Mouse (Mus musculus) embryonic facial prominence, embryonic 15.5 days (tissue): ENCODE data around the gene Cks1b. TPM values are rescaled to one million over a fixed set of nuclear protein-coding genes. Genes with fewer than 3 reads are reported as not detected.

Experiments used
- ATAC-seq: fragments of 200-750 bp; cut with Nextera tagmentation; 2 replicates; pipeline ENCODE4 v1.8.0; 2017; ENCODE audit warnings: low read depth, moderate TSS enrichment; ENCODE audit not compliant: insufficient number of reproducible peaks, low FRiP score, low TSS enrichment
- H3K27ac ChIP-seq: fragments of 300-500 bp; sonication (generic); replicated peaks from 2 replicates; pipeline ENCODE4 v1.5.1; 2015; ENCODE audit warnings: mild to moderate bottlenecking, inconsistent platforms
- H3K27me3 ChIP-seq: fragments of 300-500 bp; sonication (generic); 2 replicates; pipeline ENCODE4 v1.6.1; 2015; ENCODE audit warnings: inconsistent platforms
- H3K36me3 ChIP-seq: fragments of 300-500 bp; sonication (generic); 2 replicates; pipeline ENCODE4 v1.6.1; 2015; ENCODE audit warnings: mild to moderate bottlenecking, inconsistent platforms
- H3K4me1 ChIP-seq: fragments of 300-500 bp; sonication (generic); 2 replicates; pipeline ENCODE4 v1.6.1; 2015; ENCODE audit warnings: inconsistent platforms
- H3K4me2 ChIP-seq: fragments of 300-500 bp; sonication (generic); replicated peaks from 2 replicates; pipeline ENCODE4 v1.6.1; 2015; ENCODE audit warnings: mild to moderate bottlenecking, inconsistent platforms
- H3K4me3 ChIP-seq: fragments of 300-500 bp; sonication (generic); replicated peaks from 2 replicates; pipeline ENCODE4 v1.5.1; 2015; ENCODE audit warnings: mild to moderate bottlenecking, inconsistent platforms
- H3K9ac ChIP-seq: fragments of 300-500 bp; sonication (generic); 2 replicates; pipeline ENCODE4 v1.6.1; 2015; ENCODE audit warnings: inconsistent platforms
- H3K9me3 ChIP-seq: fragments of 300-500 bp; sonication (generic); replicated peaks from 2 replicates; pipeline ENCODE4 v1.6.1; 2016; ENCODE audit warnings: inconsistent platforms
- WGBS: fragments of 180-500 bp; shearing (Covaris S2); methylation state at CpG from one replicate; pipeline ENCODE4 v1.1.7; 2015; 5-methylcytosine and 5-hydroxymethylcytosine counted together
- polyA plus RNA-seq: library from polyadenylated mRNA; unstranded; fragments of >200 nt; fragmentation: Nextera tagmentation; extraction: Ambion mirVana; gene quantifications from 2 replicates; pipeline ENCODE4 v1.2.1, GENCODE M21; 2015

The Cks1b gene
- polyA plus RNA-seq, 1 experiment from 2014 or later: 342 TPM

GRCm38 (mm10) chr3:89386438-89387420, 31.5 kb downstream of the Cks1b start:
- Histone ChIP-seq H3K4me1 (peaks cover 68% of the 10 kb centered on the region), H3K4me3 (peak overlapping the region; percentile 19), H3K4me2 (peak overlapping the region; percentile 27), H3K9ac (peak overlapping the region; percentile 3; the same call in 1 of the 2 replicates), H3K36me3 (no peaks in the 10 kb centered on the region), H3K9me3 (no peaks in the 10 kb centered on the region), H3K27me3 (no peaks in the 10 kb centered on the region), H3K27ac (peak overlapping the region; percentile 74; the same call in 1 of the 2 replicates)
- ATAC-seq: no peak
- 38% methylated on average over 17 of the region's 17 CpGs for WGBS

- peaks cover 7% of the 10 kb centered on the region; the same call in 1 of the 2 replicates for H3K36me3 ChIP-seq
- H3K4me2 ChIP-seq: peak overlapping the region; percentile 27; the same call in 1 of the 2 replicates
- H3K9me3 ChIP-seq: no peaks in the 10 kb centered on the region
- peak overlapping the region; percentile 74 for H3K27ac ChIP-seq
- 38% methylated on average over 11 of the region's 11 CpGs for WGBS
- ATAC-seq: no peak
- peaks cover 55% of the 10 kb centered on the region for H3K4me1 ChIP-seq
- H3K27me3 ChIP-seq: no peaks in the 10 kb centered on the region
- 0 out of 2 replicates have a peak overlapping the region, but pooled peaks have one; percentile 4 for H3K4me3 ChIP-seq
- H3K9ac ChIP-seq: no peak overlapping the region
These were observed 32.7 kb downstream of the Cks1b start for GRCm38 (mm10) chr3:89385451-89385850.

DNA sequence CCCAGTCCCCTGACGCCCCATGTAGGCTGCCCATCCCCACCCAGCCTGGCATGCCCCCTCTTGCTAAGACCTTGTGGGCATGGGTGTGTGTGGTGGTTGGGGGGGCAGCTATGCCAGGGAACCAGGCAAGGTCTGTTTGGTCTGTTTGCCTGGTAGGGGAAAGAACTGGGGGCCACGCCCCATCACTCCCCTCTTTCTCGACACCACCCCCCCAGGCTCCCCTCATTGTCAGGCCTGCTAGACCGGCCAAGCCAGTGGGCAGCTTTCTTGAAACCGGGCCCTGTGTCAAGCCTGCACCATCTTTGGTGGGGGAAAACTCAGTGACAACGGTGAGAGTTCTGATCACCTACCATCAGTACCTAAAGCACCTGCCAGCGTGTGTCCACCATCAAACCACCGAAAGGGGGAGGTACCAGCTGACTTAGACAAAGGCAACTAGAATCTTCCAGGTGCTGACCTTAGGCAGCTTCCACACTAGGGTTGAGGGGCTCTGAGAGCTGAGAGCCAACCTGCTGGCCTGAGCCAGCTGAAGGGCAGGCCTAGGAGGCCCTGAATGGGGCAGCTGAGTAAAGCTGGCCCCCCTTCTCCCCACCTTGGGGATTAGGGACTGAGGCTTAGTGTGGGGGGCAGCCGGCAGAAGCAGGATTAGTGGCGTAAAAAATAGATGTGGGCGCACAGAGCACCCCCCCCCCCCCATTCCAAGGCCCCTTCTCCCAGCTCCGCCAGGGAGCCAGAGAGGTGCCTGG, 33.7 kb downstream of the Cks1b start:
- peaks cover 12% of the 10 kb centered on the region; the same call in 1 of the 2 replicates for H3K36me3 ChIP-seq
- H3K4me1 ChIP-seq: peaks cover 53% of the 10 kb centered on the region
- no peak overlapping the region for H3K4me3 ChIP-seq
- no peaks in the 10 kb centered on the region for H3K9me3 ChIP-seq
- peak overlapping the region; percentile 74 for H3K27ac ChIP-seq
- H3K27me3 ChIP-seq: no peaks in the 10 kb centered on the region
- WGBS: 46% methylated on average over 11 of the region's 12 CpGs
- H3K4me2 ChIP-seq: peak overlapping the region; percentile 27; the same call in 1 of the 2 replicates
- no peak overlapping the region for H3K9ac ChIP-seq
- no peak for ATAC-seq

GRCm38 (mm10) chr3:89383651-89384255, 34.4 kb downstream of the Cks1b start:
- WGBS: 66% methylated on average over 5 of the region's 5 CpGs
- H3K4me2 ChIP-seq: no peak overlapping the region
- H3K9me3 ChIP-seq: no peaks in the 10 kb centered on the region
- H3K4me1 ChIP-seq: peaks cover 59% of the 10 kb centered on the region
- H3K4me3 ChIP-seq: no peak overlapping the region
- H3K9ac ChIP-seq: no peak overlapping the region
- H3K27ac ChIP-seq: peak overlapping the region; percentile 74
- peaks cover 12% of the 10 kb centered on the region; the same call in 1 of the 2 replicates for H3K36me3 ChIP-seq
- no peak for ATAC-seq
- no peaks in the 10 kb centered on the region for H3K27me3 ChIP-seq

- ATAC-seq: no peak
- no peak overlapping the region for H3K4me2 ChIP-seq
- H3K36me3 ChIP-seq: peaks cover 12% of the 10 kb centered on the region; the same call in 1 of the 2 replicates
- no peaks in the 10 kb centered on the region for H3K9me3 ChIP-seq
- H3K27me3 ChIP-seq: no peaks in the 10 kb centered on the region
- H3K27ac ChIP-seq: no peak overlapping the region
- 61% methylated on average over 5 of the region's 5 CpGs for WGBS
- H3K9ac ChIP-seq: no peak overlapping the region
- H3K4me3 ChIP-seq: no peak overlapping the region
- peaks cover 59% of the 10 kb centered on the region for H3K4me1 ChIP-seq
These were observed 35.2 kb downstream of the Cks1b start for GRCm38 (mm10) chr3:89382950-89383349.

- WGBS: 82% methylated on average over 9 of the region's 9 CpGs
- no peak for ATAC-seq
- Histone ChIP-seq H3K36me3 (peaks cover 12% of the 10 kb centered on the region; the same call in 1 of the 2 replicates), H3K27me3 (no peaks in the 10 kb centered on the region), H3K27ac (no peak overlapping the region), H3K9me3 (no peaks in the 10 kb centered on the region), H3K9ac (no peak overlapping the region), H3K4me1 (peaks cover 58% of the 10 kb centered on the region), H3K4me2 (no peak overlapping the region), H3K4me3 (no peak overlapping the region)
These were observed 35.9 kb downstream of the Cks1b start for GRCm38 (mm10) chr3:89382033-89382882.

DNA sequence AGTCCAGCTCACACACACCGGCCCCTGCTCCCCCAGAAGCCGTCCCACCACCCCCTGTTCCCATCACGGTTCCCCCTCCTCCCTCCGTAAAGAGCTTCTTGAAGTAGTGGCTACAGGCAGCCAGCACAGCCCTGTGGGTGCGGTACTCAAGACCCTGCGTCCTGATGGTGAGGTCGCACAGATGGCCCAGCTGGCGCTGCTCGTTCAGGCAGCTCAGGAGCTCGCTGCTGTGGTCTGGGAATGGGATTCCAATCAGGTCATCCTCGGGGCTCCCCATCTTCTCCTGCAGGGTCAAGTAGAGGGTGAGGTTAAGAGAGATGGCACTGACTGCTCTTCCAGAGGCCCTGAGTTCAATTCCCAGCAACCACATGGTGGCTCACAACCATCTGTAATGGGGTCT, 37.0 kb downstream of the Cks1b start:
- H3K9ac ChIP-seq: no peak overlapping the region
- no peak overlapping the region for H3K4me2 ChIP-seq
- no peaks in the 10 kb centered on the region for H3K27me3 ChIP-seq
- H3K4me3 ChIP-seq: no peak overlapping the region
- H3K27ac ChIP-seq: no peak overlapping the region
- 84% methylated on average over 11 of the region's 11 CpGs for WGBS
- peaks cover 12% of the 10 kb centered on the region; the same call in 1 of the 2 replicates for H3K36me3 ChIP-seq
- ATAC-seq: no peak
- H3K9me3 ChIP-seq: no peaks in the 10 kb centered on the region
- H3K4me1 ChIP-seq: peaks cover 49% of the 10 kb centered on the region

GRCm38 (mm10) chr3:89380711-89381110, 37.5 kb downstream of the Cks1b start:
- Histone ChIP-seq H3K4me1 (peaks cover 44% of the 10 kb centered on the region), H3K36me3 (peaks cover 12% of the 10 kb centered on the region; the same call in 1 of the 2 replicates), H3K4me3 (no peak overlapping the region), H3K9ac (no peak overlapping the region), H3K4me2 (no peak overlapping the region), H3K27ac (no peak overlapping the region), H3K27me3 (no peaks in the 10 kb centered on the region), H3K9me3 (no peaks in the 10 kb centered on the region)
- WGBS: 93% methylated on average over 18 of the region's 18 CpGs
- ATAC-seq: no peak

DNA sequence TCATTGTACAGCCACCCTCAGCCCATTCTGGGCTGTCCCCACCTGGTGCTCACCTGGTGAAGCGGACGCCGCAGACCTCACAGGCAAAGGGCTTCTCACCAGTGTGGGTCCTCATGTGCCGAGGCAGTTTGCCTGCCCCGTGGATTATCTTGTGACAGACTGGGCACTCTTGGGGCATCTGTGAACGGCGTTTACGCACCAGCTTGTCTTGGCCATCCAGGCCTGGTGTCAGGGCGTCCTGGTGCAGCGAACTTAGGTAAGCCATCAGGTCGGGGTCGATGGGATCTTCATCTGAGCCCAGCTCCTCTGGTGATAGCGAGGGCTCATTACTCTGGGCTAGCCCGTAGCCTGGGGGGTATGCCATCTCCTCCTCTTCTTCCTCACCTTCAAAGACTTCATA, 37.9 kb downstream of the Cks1b start:
- 92% methylated on average over 14 of the region's 14 CpGs for WGBS
- H3K36me3 ChIP-seq: peaks cover 12% of the 10 kb centered on the region; the same call in 1 of the 2 replicates
- no peak overlapping the region for H3K27ac ChIP-seq
- H3K4me3 ChIP-seq: no peak overlapping the region
- peaks cover 40% of the 10 kb centered on the region for H3K4me1 ChIP-seq
- no peak for ATAC-seq
- H3K27me3 ChIP-seq: no peaks in the 10 kb centered on the region
- H3K9me3 ChIP-seq: no peaks in the 10 kb centered on the region
- no peak overlapping the region for H3K4me2 ChIP-seq
- H3K9ac ChIP-seq: no peak overlapping the region
